Mouse (Mus musculus) embryonic facial prominence, embryonic 15.5 days (tissue): ENCODE measurements around the gene Hes7. TPM values are rescaled to one million over a fixed set of nuclear protein-coding genes. Genes with fewer than 3 reads are reported as not detected.

Experiments used
- ATAC-seq: fragments of 200-750 bp; cut with Nextera tagmentation; 2 replicates; pipeline ENCODE4 v1.8.0; 2017; ENCODE audit warnings: low read depth, moderate TSS enrichment; ENCODE audit not compliant: insufficient number of reproducible peaks, low FRiP score, low TSS enrichment
- H3K27ac ChIP-seq: fragments of 300-500 bp; sonication (generic); replicated peaks from 2 replicates; pipeline ENCODE4 v1.5.1; 2015; ENCODE audit warnings: mild to moderate bottlenecking, inconsistent platforms
- H3K27me3 ChIP-seq: fragments of 300-500 bp; sonication (generic); 2 replicates; pipeline ENCODE4 v1.6.1; 2015; ENCODE audit warnings: inconsistent platforms
- H3K36me3 ChIP-seq: fragments of 300-500 bp; sonication (generic); 2 replicates; pipeline ENCODE4 v1.6.1; 2015; ENCODE audit warnings: mild to moderate bottlenecking, inconsistent platforms
- H3K4me1 ChIP-seq: fragments of 300-500 bp; sonication (generic); 2 replicates; pipeline ENCODE4 v1.6.1; 2015; ENCODE audit warnings: inconsistent platforms
- H3K4me2 ChIP-seq: fragments of 300-500 bp; sonication (generic); replicated peaks from 2 replicates; pipeline ENCODE4 v1.6.1; 2015; ENCODE audit warnings: mild to moderate bottlenecking, inconsistent platforms
- H3K4me3 ChIP-seq: fragments of 300-500 bp; sonication (generic); replicated peaks from 2 replicates; pipeline ENCODE4 v1.5.1; 2015; ENCODE audit warnings: mild to moderate bottlenecking, inconsistent platforms
- H3K9ac ChIP-seq: fragments of 300-500 bp; sonication (generic); 2 replicates; pipeline ENCODE4 v1.6.1; 2015; ENCODE audit warnings: inconsistent platforms
- H3K9me3 ChIP-seq: fragments of 300-500 bp; sonication (generic); replicated peaks from 2 replicates; pipeline ENCODE4 v1.6.1; 2016; ENCODE audit warnings: inconsistent platforms
- WGBS: fragments of 180-500 bp; shearing (Covaris S2); methylation state at CpG from one replicate; pipeline ENCODE4 v1.1.7; 2015; 5-methylcytosine and 5-hydroxymethylcytosine counted together
- polyA plus RNA-seq: library from polyadenylated mRNA; unstranded; fragments of >200 nt; fragmentation: Nextera tagmentation; extraction: Ambion mirVana; gene quantifications from 2 replicates; pipeline ENCODE4 v1.2.1, GENCODE M21; 2015

Gene Hes7
- polyA plus RNA-seq, 1 experiment from 2014 or later = 0.64 TPM

DNA sequence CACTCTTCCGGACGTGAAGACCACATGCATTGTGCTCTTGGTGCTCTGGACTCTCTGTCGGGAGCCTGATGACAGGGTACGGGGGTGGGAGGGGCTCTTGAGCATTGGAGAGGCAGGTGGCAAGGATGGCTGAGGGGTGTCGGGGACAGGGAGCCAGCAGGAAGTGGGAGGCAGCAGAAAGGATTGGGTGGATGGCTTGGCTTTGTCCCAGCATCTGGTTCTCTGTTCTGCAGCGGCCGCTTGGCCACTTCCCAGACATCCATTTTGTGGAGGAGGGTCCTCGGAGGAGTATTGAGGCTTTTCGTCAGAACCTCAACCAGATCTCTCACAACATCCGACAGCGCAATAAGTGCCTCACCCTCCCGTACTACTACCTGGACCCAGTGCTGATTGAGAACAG lies 49.1 kb downstream of the Hes7 start:
- Histone ChIP-seq H3K9ac (no peak overlapping the region), H3K9me3 (no peaks in the 10 kb centered on the region), H3K36me3 (no peaks in the 10 kb centered on the region), H3K4me2 (no peak overlapping the region), H3K27ac (no peak overlapping the region), H3K4me3 (no peak overlapping the region), H3K27me3 (0 out of 2 replicates have a peak, but pooled peaks cover 2% of the 10 kb centered on the region), H3K4me1 (no peaks in the 10 kb centered on the region; the same call in 1 of the 2 replicates)
- 74% methylated on average over 12 of the region's 12 CpGs for WGBS
- ATAC-seq = no peak

- WGBS = 21% methylated on average over 7 of the region's 7 CpGs
- Histone ChIP-seq H3K36me3 (no peaks in the 10 kb centered on the region), H3K9me3 (no peaks in the 10 kb centered on the region), H3K4me2 (no peak overlapping the region), H3K27me3 (no peaks in the 10 kb centered on the region), H3K4me3 (no peak overlapping the region), H3K27ac (no peak overlapping the region), H3K9ac (no peak overlapping the region), H3K4me1 (no peaks in the 10 kb centered on the region; the same call in 1 of the 2 replicates)
- no peak for ATAC-seq
These were observed 51.4 kb downstream of the Hes7 start for GRCm38 (mm10) chr11:69171626-69172025.

DNA sequence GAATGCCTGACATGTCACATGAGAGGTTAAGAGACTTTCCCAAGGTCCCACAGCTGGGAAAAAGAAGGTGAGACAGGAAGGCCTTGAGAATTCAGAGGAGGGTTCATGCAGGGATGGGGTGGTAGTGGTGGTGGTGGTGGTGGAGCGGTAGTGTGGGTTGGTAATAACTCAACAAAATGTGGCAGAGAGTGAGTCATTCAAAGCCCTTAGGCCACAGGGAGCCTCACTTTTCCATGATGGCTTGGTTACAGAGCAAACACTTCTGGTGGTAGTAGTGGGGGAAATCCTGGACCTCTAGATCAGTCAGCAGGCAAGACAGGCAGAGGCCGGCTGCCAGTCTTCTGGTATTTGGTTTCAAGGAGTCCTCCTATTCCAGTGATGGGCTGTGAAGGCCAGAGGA lies 52.4 kb downstream of the Hes7 start:
- Histone ChIP-seq H3K27me3 (no peaks in the 10 kb centered on the region), H3K27ac (no peak overlapping the region), H3K9ac (no peak overlapping the region), H3K4me2 (no peak overlapping the region), H3K4me1 (no peaks in the 10 kb centered on the region; the same call in 1 of the 2 replicates), H3K4me3 (no peak overlapping the region), H3K9me3 (no peaks in the 10 kb centered on the region), H3K36me3 (no peaks in the 10 kb centered on the region)
- no peak for ATAC-seq
- 83% methylated on average over 2 of the region's 2 CpGs for WGBS

Other genes with a start within 250 kb of the Hes7 start
- 110 and 117 TPM in 2 replicates for gene Ndel1, start 248.5 kb upstream of the Hes7 start, polyA plus RNA-seq
- 3.4 and 3.5 TPM in 2 replicates for gene Rnf222, start 231.9 kb upstream of the Hes7 start, polyA plus RNA-seq
- 985 and 994 TPM in 2 replicates for gene Rpl26, start 218.8 kb upstream of the Hes7 start, polyA plus RNA-seq
- gene Odf4, start 193.3 kb upstream of the Hes7 start, polyA plus RNA-seq = not detected in 2 replicates
- 8.0 and 9.7 TPM in 2 replicates for gene Arhgef15, start 162.9 kb upstream of the Hes7 start, polyA plus RNA-seq
- gene Slc25a35, start 152.3 kb upstream of the Hes7 start, polyA plus RNA-seq = 6.0 and 10.0 TPM in 2 replicates
- gene Rangrf, start 145.2 kb upstream of the Hes7 start, polyA plus RNA-seq = 49.5 and 52.3 TPM in 2 replicates
- gene Pfas, start 111.9 kb upstream of the Hes7 start, polyA plus RNA-seq = 26.1 and 27.5 TPM in 2 replicates
- gene Ctc1, start 104.5 kb upstream of the Hes7 start, polyA plus RNA-seq = 43.7 and 53.5 TPM in 2 replicates
- gene Aurkb, start 74.8 kb upstream of the Hes7 start, polyA plus RNA-seq = 122 and 123 TPM in 2 replicates
- 14.9 and 15.7 TPM in 2 replicates for gene Borcs6, start 60.7 kb upstream of the Hes7 start, polyA plus RNA-seq
- gene Tmem107, start 49.6 kb upstream of the Hes7 start, polyA plus RNA-seq = 102 and 137 TPM in 2 replicates
- gene Vamp2, start 31.9 kb upstream of the Hes7 start, polyA plus RNA-seq = 111 and 149 TPM in 2 replicates
- gene Per1, start 25.2 kb upstream of the Hes7 start, polyA plus RNA-seq = 29.6 and 34.4 TPM in 2 replicates
- 0.35 and 0.51 TPM in 2 replicates for gene 9130213A22Rik, start 2.2 kb downstream of the Hes7 start, polyA plus RNA-seq
- 7.6 and 8.9 TPM in 2 replicates for gene Aloxe3, start 5.5 kb downstream of the Hes7 start, polyA plus RNA-seq
- gene Alox12b, start 36.6 kb downstream of the Hes7 start, polyA plus RNA-seq = 28.7 and 30.5 TPM in 2 replicates
- 0.27 and 0.88 TPM in 2 replicates for gene Alox8, start 77.4 kb downstream of the Hes7 start, polyA plus RNA-seq
- 0.41 and 0.53 TPM in 2 replicates for gene Gucy2e, start 116.6 kb downstream of the Hes7 start, polyA plus RNA-seq
- gene Cntrob, start 203.4 kb downstream of the Hes7 start, polyA plus RNA-seq = 22.6 and 27.8 TPM in 2 replicates
- gene Trappc1, start 203.6 kb downstream of the Hes7 start, polyA plus RNA-seq = 150 and 156 TPM in 2 replicates
- 2.8 and 3.0 TPM in 2 replicates for gene Kcnab3, start 205.9 kb downstream of the Hes7 start, polyA plus RNA-seq
- 24.5 and 24.7 TPM in 2 replicates for gene Rnf227, start 220.1 kb downstream of the Hes7 start, polyA plus RNA-seq
- gene Chd3, start 249.0 kb downstream of the Hes7 start, polyA plus RNA-seq = 88.3 and 91.8 TPM in 2 replicates